Mouse (Mus musculus): ENCODE measurements around the gene Ccnjl.

- TF ChIP-seq GATA1 (IDR thresholded peaks at IDR 0.05; ENCODE audit: borderline replicate concordance, low read length) (no peak), FLI1 (IDR thresholded peaks at IDR 0.05; ENCODE audit: low read length) (no peak)
Observed at GRCm38 (mm10) chr11:43601440-43601839, 72.9 kb downstream of the Ccnjl start, which contains the start of gene Fabp6.
